Mouse (Mus musculus) liver, postnatal 0 days (tissue): ENCODE results near the gene Capn7.

ENCODE experiments used
- CTCF ChIP-seq: sonication (generic); IDR thresholded peaks from 2 replicates; pipeline ENCODE4 v1.5.1; 2016; ENCODE audit warnings: antibody characterized with exemption, low read depth
- EP300 ChIP-seq: IDR thresholded peaks from 2 replicates; pipeline ENCODE4 v1.6.1; 2016; ENCODE audit warnings: antibody characterized with exemption, low read depth, mild to moderate bottlenecking

DNA sequence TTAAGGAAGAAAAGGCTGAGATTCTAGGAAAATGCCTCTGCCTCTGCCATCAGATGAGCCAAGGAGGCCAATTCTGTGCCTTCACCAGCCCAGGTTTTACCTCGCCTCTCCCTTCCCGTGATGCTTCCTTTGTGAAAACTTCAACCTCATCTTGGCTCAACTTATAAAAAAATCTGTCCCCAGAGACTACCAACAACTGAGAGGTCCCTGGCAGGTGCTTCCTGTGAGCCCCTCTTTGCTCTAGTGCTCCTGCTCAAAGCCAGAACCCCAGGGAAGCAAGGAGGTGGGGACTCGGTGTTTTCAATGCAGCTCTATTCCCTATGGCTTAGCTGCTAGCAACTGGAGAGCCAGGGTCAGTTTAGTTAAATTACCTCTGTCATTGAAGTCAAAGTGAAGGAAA lies 23.2 kb upstream of the Capn7 start:
- TF ChIP-seq EP300 (peak; percentile 26; the same call in 1 of the 2 replicates), CTCF (no peak)
